Mouse (Mus musculus) heart, postnatal 36 days (tissue): ENCODE results near the gene Slc25a11. TPM values are rescaled to one million over a fixed set of nuclear protein-coding genes. Genes with fewer than 3 reads are reported as not detected.

Experiments used
- DNase-seq, 2 experiments: peaks; one replicate each; pipeline ENCODE4 v3.0.0; 2021 to 2022
- intact Hi-C: fragments of 180-260 bp; cut with DNase I; formaldehyde crosslinking; loops from one replicate; pipeline ENCODE4 v1.15.1; 2025
- total RNA-seq, 2 experiments: library from RNA; stranded (reverse); gene quantifications; 2 replicates each; pipeline ENCODE4 v1.2.3; 2021

The Slc25a11 gene
- total RNA-seq, 2 experiments from 2014 or later: 570 to 607 TPM

DNA sequence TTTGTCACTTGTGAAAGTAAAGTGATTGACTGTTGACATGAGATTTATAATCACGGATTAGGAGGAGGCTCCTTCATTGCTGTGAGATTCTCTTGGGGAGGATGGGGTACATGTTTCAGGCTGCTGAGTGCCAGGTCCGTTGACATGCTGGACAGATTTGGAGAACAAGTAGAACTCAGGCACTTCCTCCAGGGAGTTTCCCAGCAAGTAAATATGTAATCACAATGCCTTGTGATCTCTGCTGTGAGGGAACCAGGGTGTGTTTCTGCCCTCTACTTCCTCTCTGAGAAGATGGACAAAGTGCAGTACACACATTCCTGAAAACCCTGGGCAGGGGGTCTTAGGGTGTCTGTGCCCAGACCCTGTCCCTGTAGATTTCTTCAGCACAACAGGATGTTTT lies 51.6 kb downstream of the Slc25a11 start:
- intact Hi-C loops: loop anchor here (2.0 kb wide), 1 partner anchor 33 kb away; the partner anchor contains the start of gene Mink1
- no peak for DNase-seq

DNA sequence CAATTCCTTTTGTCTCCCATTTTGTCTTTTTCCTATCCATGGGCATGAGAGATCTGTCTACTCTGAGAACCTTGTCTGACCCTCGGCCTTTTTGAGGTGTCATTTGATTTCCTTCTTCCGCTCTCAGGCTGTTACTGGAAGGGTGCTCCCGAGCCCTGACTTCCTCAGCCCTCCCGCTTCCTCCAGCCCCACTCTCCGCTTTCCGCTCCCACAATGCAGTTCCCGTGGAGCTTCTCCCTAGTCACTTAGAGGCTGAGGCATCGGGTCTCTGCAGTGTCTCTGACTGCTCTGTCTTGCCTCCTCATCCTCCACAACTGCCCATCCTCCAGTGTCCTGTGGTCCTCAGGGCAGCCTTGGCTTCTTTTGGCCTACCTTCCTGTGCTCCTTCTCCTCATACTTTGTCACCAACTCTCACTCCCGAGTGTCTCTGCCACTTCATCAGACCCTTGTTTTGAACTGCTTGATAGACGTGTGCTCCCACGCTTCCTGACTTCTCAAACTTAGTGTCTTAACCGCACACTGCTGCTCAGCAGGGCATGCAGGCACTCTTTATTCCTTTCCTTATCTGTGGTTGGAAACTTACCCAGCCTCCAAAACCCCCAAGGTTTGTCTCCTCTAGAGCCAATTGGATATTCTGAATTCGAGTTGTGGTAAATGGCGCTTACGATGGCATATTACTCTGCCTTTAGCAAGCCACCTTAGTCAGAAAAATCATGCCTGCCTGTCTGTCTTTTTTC lies 52.9 kb downstream of the Slc25a11 start:
- intact Hi-C loops: loop anchor here (2.0 kb wide), 1 partner anchor 32 kb away; the partner anchor contains the start of gene Mink1
- peak; percentile 54 for DNase-seq

Other genes starting within 250 kb of the Slc25a11 start
- gene Pelp1, start 237.4 kb downstream of the Slc25a11 start, total RNA-seq: 10 to 100 TPM; 19.4 to 22.1 TPM
- 10 to 100 TPM; 14.8 to 15.4 TPM for gene Arrb2, start 214.8 kb downstream of the Slc25a11 start, total RNA-seq
- gene Med11, start 195.6 kb downstream of the Slc25a11 start, total RNA-seq: 1 to 10 TPM; 8.9 to 9.7 TPM
- gene Zmynd15, start 188.0 kb downstream of the Slc25a11 start, total RNA-seq: 1 to 10 TPM; 1.8 to 2.2 TPM
- gene Cxcl16, start 187.5 kb downstream of the Slc25a11 start, total RNA-seq: 10 to 100 TPM in 1 of 2 experiments, 1 to 10 TPM in 1; 9.6 to 10.9 TPM
- 1 to 10 TPM in 1 of 2 experiments, under 1 TPM in 1; 0.70 to 1.3 TPM for gene Tm4sf5, start 142.2 kb downstream of the Slc25a11 start, total RNA-seq
- not detected for gene Vmo1, start 132.9 kb downstream of the Slc25a11 start, total RNA-seq
- gene Gltpd2, start 128.3 kb downstream of the Slc25a11 start, total RNA-seq: not detected
- 100 to 1,000 TPM; 230 to 233 TPM for gene Psmb6, start 122.1 kb downstream of the Slc25a11 start, total RNA-seq
- gene Gm40193, start 114.5 kb downstream of the Slc25a11 start, total RNA-seq: not detected
- 1 to 10 TPM; 6.3 to 6.5 TPM for gene Pld2, start 107.4 kb downstream of the Slc25a11 start, total RNA-seq
- 10 to 100 TPM; 43.9 to 49.4 TPM for gene Mink1, start 84.6 kb downstream of the Slc25a11 start, total RNA-seq
- gene 4930544D05Rik, start 31.6 kb downstream of the Slc25a11 start, total RNA-seq: not detected
- gene Chrne, start 28.3 kb downstream of the Slc25a11 start, total RNA-seq: not detected
- gene Gp1ba, start 8.4 kb downstream of the Slc25a11 start, total RNA-seq: under 1 TPM; 0.16 to 0.17 TPM
- 10 to 100 TPM; 52.5 to 57.9 TPM for gene Rnf167, start 244 bp downstream of the Slc25a11 start, total RNA-seq
- 100 to 1,000 TPM; 283 to 296 TPM for gene Pfn1, start 7.2 kb upstream of the Slc25a11 start, total RNA-seq
- gene Eno3, start 9.7 kb upstream of the Slc25a11 start, total RNA-seq: 1,000 to 10,000 TPM; 1,887 to 1,957 TPM
- gene Spag7, start 21.9 kb upstream of the Slc25a11 start, total RNA-seq: 10 to 100 TPM; 95.0 to 98.6 TPM
- 10 to 100 TPM; 39.2 to 39.6 TPM for gene Camta2, start 40.6 kb upstream of the Slc25a11 start, total RNA-seq
- gene Inca1, start 52.7 kb upstream of the Slc25a11 start, total RNA-seq: 1 to 10 TPM; 4.5 to 6.3 TPM
- 100 to 1,000 TPM; 469 to 490 TPM for gene Kif1c, start 53.1 kb upstream of the Slc25a11 start, total RNA-seq
- gene Zfp3, start 116.7 kb upstream of the Slc25a11 start, total RNA-seq: 1 to 10 TPM; 6.5 to 6.7 TPM
- gene Scimp, start 165.1 kb upstream of the Slc25a11 start, total RNA-seq: under 1 TPM; 0.47 to 0.89 TPM
- 10 to 100 TPM; 35.9 to 36.5 TPM for gene Rabep1, start 197.3 kb upstream of the Slc25a11 start, total RNA-seq